Mouse (Mus musculus) stomach, embryonic 15.5 days (tissue): ENCODE data around the gene Fmo5. TPM values are rescaled to one million over a fixed set of nuclear protein-coding genes. Genes with fewer than 3 reads are reported as not detected.
A peak's percentile ranks its signal among the peaks of the same experiment; 100 is the strongest.

Source experiments
- ATAC-seq: fragments of 200-750 bp; cut with Nextera tagmentation; 2 replicates; pipeline ENCODE4 v1.8.0; 2017; ENCODE audit warnings: low read depth, moderate number of reproducible peaks, moderate TSS enrichment; ENCODE audit not compliant: insufficient read depth, low FRiP score
- H3K27ac ChIP-seq: fragments of 300-500 bp; sonication (generic); 2 replicates; pipeline ENCODE4 v1.5.1; 2015; ENCODE audit warnings: mild to moderate bottlenecking, inconsistent platforms
- H3K27me3 ChIP-seq: fragments of 300-500 bp; sonication (generic); replicated peaks from 2 replicates; pipeline ENCODE4 v1.6.1; 2015; ENCODE audit warnings: inconsistent platforms
- H3K36me3 ChIP-seq: fragments of 300-500 bp; sonication (generic); 2 replicates; pipeline ENCODE4 v1.6.1; 2015; ENCODE audit warnings: inconsistent platforms
- H3K4me1 ChIP-seq: fragments of 300-500 bp; sonication (generic); 2 replicates; pipeline ENCODE4 v1.6.1; 2015; ENCODE audit warnings: inconsistent platforms
- H3K4me2 ChIP-seq: fragments of 300-500 bp; sonication (generic); 2 replicates; pipeline ENCODE4 v1.6.1; 2015; ENCODE audit warnings: mild to moderate bottlenecking, inconsistent platforms
- H3K4me3 ChIP-seq: fragments of 300-500 bp; sonication (generic); replicated peaks from 2 replicates; pipeline ENCODE4 v1.5.1; 2015; ENCODE audit warnings: inconsistent platforms
- H3K9ac ChIP-seq: fragments of 300-500 bp; sonication (generic); 2 replicates; pipeline ENCODE4 v1.6.1; 2015; ENCODE audit warnings: inconsistent platforms
- H3K9me3 ChIP-seq: fragments of 300-500 bp; sonication (generic); 2 replicates; pipeline ENCODE4 v1.6.1; 2016; ENCODE audit warnings: inconsistent platforms
- WGBS: fragments of 180-500 bp; shearing (Covaris S2); methylation state at CpG from one replicate; pipeline ENCODE4 v1.1.7; 2015; 5-methylcytosine and 5-hydroxymethylcytosine counted together
- polyA plus RNA-seq: library from polyadenylated mRNA; unstranded; fragments of >200 nt; fragmentation: Nextera tagmentation; extraction: Ambion mirVana; gene quantifications from 2 replicates; pipeline ENCODE4 v1.2.1, GENCODE M21; 2015

Gene Fmo5
- polyA plus RNA-seq, 1 experiment from 2014 or later = 8.2 TPM

- H3K4me2 ChIP-seq = peak overlapping the region; percentile 30
- no peaks in the 10 kb centered on the region for H3K9me3 ChIP-seq
- 9% methylated on average over 16 of the region's 16 CpGs for WGBS
- peak overlapping the region; percentile 45; the same call in 1 of the 2 replicates for H3K27ac ChIP-seq
- no peaks in the 10 kb centered on the region for H3K36me3 ChIP-seq
- H3K9ac ChIP-seq = no peak overlapping the region
- no peak overlapping the region for H3K4me3 ChIP-seq
- peak; percentile 61 for ATAC-seq
- H3K27me3 ChIP-seq = no peaks in the 10 kb centered on the region
- peaks cover 18% of the 10 kb centered on the region; the same call in 1 of the 2 replicates for H3K4me1 ChIP-seq
These were observed 55.1 kb downstream of the Fmo5 start for GRCm38 (mm10) chr3:97683560-97684195.

DNA sequence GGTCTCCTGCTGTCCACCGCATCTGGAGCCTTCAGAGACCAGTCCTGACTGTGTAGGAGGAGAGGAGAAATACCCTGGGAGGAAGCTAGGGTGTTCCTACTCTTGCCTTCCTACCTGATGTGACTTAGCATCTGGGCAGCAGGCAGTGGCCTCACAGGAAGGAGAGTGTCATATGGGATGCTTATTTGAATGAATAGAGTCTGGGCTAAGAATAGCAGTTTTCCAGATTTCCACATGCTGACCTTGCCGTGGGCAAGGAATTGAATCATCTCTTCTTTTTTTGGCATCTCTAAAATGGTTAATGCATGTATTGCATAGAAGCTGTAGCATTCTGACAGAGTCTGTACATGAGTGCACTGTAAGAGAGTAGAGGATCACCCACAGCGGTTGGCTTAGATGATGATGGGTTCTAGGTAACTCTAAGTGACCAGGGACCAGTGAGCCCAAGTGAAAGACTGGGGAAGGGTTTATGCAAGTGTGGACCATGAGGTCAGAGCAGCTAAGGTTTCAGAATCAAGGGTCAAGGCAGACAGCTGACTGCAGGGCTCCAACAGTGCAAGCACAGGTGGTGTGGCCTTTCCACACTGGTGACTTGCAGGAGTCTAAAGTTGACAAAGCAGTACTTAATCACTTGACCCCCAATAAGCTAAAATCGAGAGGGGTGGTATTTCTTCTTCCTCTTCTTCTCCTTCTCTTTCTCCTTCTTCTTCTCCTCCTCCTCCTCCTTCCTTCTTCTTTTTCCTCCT is 57.9 kb downstream of the Fmo5 start:
- ATAC-seq = no peak
- no peak overlapping the region for H3K4me3 ChIP-seq
- H3K4me1 ChIP-seq = peaks cover 15% of the 10 kb centered on the region; the same call in 1 of the 2 replicates
- H3K9me3 ChIP-seq = no peaks in the 10 kb centered on the region
- WGBS = 77% methylated on average over 4 of the region's 4 CpGs
- H3K36me3 ChIP-seq = no peaks in the 10 kb centered on the region
- H3K4me2 ChIP-seq = no peak overlapping the region
- no peak overlapping the region for H3K9ac ChIP-seq
- no peak overlapping the region for H3K27ac ChIP-seq
- H3K27me3 ChIP-seq = no peaks in the 10 kb centered on the region

- Histone ChIP-seq H3K9ac (no peak overlapping the region), H3K27me3 (no peaks in the 10 kb centered on the region), H3K4me2 (no peak overlapping the region), H3K27ac (no peak overlapping the region), H3K4me3 (no peak overlapping the region), H3K4me1 (no peaks in the 10 kb centered on the region), H3K36me3 (no peaks in the 10 kb centered on the region), H3K9me3 (no peaks in the 10 kb centered on the region)
- 72% methylated on average over 2 of the region's 2 CpGs for WGBS
- no peak for ATAC-seq
These were observed 60.7 kb downstream of the Fmo5 start for GRCm38 (mm10) chr3:97689289-97689688.

DNA sequence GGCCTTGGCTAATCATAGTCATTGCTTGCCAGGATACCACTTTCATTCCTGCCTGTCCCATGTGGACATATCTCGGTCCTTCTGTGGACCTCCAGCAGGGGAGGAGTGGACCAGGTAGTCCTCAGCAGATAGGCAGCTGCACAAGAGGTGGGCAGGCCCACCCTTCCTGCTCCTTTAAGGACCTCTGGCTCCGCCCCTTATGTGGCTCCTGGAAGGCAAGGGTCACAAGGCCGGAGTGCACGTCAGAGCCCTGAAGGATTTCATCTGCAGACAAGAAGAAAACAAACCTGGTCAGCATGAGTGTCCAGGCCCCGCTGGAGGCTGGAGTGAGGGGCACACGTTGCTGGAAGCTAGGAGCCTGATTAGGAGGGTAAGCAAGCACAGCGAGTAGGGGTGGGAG is 62.0 kb downstream of the Fmo5 start:
- Histone ChIP-seq H3K4me3 (no peak overlapping the region), H3K27ac (no peak overlapping the region), H3K36me3 (no peaks in the 10 kb centered on the region), H3K4me1 (no peaks in the 10 kb centered on the region), H3K9ac (no peak overlapping the region), H3K9me3 (no peaks in the 10 kb centered on the region), H3K4me2 (no peak overlapping the region), H3K27me3 (no peaks in the 10 kb centered on the region)
- no peak for ATAC-seq
- WGBS = 39% methylated on average over 7 of the region's 7 CpGs

GRCm38 (mm10) chr3:97691443-97692017 is 62.9 kb downstream of the Fmo5 start:
- Histone ChIP-seq H3K4me3 (no peak overlapping the region), H3K4me2 (no peak overlapping the region), H3K4me1 (no peaks in the 10 kb centered on the region), H3K9ac (no peak overlapping the region), H3K27me3 (no peaks in the 10 kb centered on the region), H3K9me3 (no peaks in the 10 kb centered on the region), H3K36me3 (no peaks in the 10 kb centered on the region), H3K27ac (no peak overlapping the region)
- ATAC-seq = no peak
- 73% methylated on average over 12 of the region's 12 CpGs for WGBS

DNA sequence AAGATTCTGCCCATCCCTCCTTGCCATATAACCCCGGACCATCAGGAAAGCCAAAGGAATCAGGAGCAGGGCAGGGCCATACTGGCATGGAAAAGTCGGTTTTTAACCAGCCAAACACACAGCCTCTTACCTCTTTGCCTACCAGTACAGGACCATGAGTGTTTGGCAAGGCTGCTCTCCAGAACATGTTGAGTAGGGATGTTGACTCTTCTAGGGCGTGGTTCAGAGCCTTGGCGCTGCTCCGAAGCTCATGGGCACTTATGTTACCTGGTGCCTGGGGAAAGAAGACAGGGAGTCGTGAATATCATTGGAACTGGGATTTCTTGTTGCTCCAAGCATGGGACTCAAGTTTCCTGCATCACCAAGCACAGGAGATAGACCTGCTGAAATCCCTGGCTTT is 65.2 kb downstream of the Fmo5 start:
- 80% methylated on average over 6 of the region's 6 CpGs for WGBS
- H3K9me3 ChIP-seq = no peaks in the 10 kb centered on the region
- no peak overlapping the region for H3K9ac ChIP-seq
- H3K4me3 ChIP-seq = no peak overlapping the region
- no peaks in the 10 kb centered on the region for H3K36me3 ChIP-seq
- ATAC-seq = no peak
- no peak overlapping the region for H3K27ac ChIP-seq
- H3K4me1 ChIP-seq = no peaks in the 10 kb centered on the region
- H3K4me2 ChIP-seq = no peak overlapping the region
- H3K27me3 ChIP-seq = no peaks in the 10 kb centered on the region

DNA sequence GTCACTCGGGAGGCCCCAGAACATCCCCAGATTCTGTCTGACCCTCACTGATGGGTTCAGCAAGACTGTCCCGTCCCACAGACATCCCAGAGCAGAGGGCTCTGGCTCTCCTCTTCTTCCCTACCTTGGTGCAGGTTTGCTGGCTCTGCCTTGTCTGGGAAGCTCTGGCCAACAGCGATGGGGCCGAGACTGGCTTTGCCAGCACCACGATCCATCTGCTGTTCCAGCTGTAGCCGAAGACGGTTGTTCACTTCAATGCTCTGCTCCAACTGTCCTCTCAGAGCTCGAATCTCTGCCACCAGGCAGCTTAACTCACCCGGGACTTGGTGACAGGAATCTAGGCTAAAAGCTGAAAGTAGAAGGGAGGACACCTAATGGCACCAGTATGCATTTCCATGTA is 68.3 kb downstream of the Fmo5 start:
- 79% methylated on average over 9 of the region's 9 CpGs for WGBS
- no peak for ATAC-seq
- Histone ChIP-seq H3K36me3 (no peaks in the 10 kb centered on the region), H3K27ac (no peak overlapping the region), H3K4me1 (no peaks in the 10 kb centered on the region), H3K9ac (no peak overlapping the region), H3K4me3 (no peak overlapping the region), H3K9me3 (no peaks in the 10 kb centered on the region), H3K27me3 (no peaks in the 10 kb centered on the region), H3K4me2 (no peak overlapping the region)

GRCm38 (mm10) chr3:97697291-97697690 is 68.7 kb downstream of the Fmo5 start:
- WGBS = 59% methylated on average over 9 of the region's 9 CpGs
- H3K9ac ChIP-seq = no peak overlapping the region
- H3K27me3 ChIP-seq = no peaks in the 10 kb centered on the region
- ATAC-seq = no peak
- H3K27ac ChIP-seq = no peak overlapping the region
- H3K4me2 ChIP-seq = no peak overlapping the region
- no peaks in the 10 kb centered on the region for H3K36me3 ChIP-seq
- H3K9me3 ChIP-seq = no peaks in the 10 kb centered on the region
- H3K4me1 ChIP-seq = no peaks in the 10 kb centered on the region
- no peak overlapping the region for H3K4me3 ChIP-seq

DNA sequence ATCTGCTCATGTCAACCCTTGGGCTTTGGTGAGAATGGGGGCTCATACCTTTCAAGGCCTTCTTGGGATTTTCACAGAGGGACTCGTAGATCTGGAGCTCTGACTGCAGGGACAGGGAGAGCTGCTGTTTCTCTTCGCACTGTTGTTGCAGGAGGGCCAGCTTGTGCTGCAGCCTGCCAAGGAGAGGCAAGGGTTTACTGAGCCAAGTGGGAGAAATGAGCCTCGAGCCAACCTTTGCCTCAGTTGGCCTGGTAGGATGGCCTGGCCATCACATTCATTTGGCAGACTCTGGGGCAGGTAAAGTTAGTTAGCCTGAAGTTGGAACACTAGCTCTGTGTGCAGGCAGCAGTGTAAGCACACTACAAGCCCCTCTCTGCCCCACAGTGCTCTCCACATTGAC is 70.5 kb downstream of the Fmo5 start:
- 74% methylated on average over 3 of the region's 3 CpGs for WGBS
- no peak for ATAC-seq
- H3K9ac ChIP-seq = no peak overlapping the region

DNA sequence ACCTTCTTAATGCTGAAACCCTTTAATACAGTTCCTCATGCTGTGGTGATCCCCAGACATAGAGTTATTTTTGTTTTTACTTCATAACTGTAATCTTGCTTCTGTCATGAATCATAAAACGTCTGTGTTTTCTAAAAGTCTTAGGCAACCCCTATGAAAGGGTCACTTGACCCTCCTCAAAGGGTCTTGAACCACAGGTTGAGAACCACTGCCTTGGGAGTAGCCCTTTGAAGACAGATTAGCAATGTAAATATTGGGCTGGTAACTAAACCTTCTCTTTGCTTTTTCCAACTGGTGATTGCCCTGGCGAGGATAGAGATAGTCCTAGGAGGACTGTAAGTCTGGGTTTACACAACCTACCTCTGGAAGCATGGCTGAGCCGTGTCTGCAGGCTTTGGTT is 72.6 kb downstream of the Fmo5 start:
- no peaks in the 10 kb centered on the region for H3K36me3 ChIP-seq
- 47% methylated on average over 3 of the region's 3 CpGs for WGBS
- no peaks in the 10 kb centered on the region for H3K9me3 ChIP-seq
- no peak overlapping the region for H3K9ac ChIP-seq
- ATAC-seq = no peak
- no peaks in the 10 kb centered on the region for H3K27me3 ChIP-seq
- H3K4me1 ChIP-seq = no peaks in the 10 kb centered on the region
- no peak overlapping the region for H3K4me3 ChIP-seq
- H3K27ac ChIP-seq = no peak overlapping the region
- H3K4me2 ChIP-seq = no peak overlapping the region

More for the DNA sequence above, 70.5 kb downstream of the Fmo5 start:
- Histone ChIP-seq H3K4me2 (no peak overlapping the region), H3K27ac (no peak overlapping the region), H3K4me1 (no peaks in the 10 kb centered on the region), H3K36me3 (no peaks in the 10 kb centered on the region), H3K9me3 (no peaks in the 10 kb centered on the region), H3K27me3 (no peaks in the 10 kb centered on the region), H3K4me3 (no peak overlapping the region)

GRCm38 (mm10) chr3:97702448-97703080 is 74.0 kb downstream of the Fmo5 start:
- Histone ChIP-seq H3K4me2 (no peak overlapping the region), H3K27ac (no peak overlapping the region), H3K4me3 (no peak overlapping the region), H3K27me3 (no peaks in the 10 kb centered on the region), H3K4me1 (no peaks in the 10 kb centered on the region), H3K9me3 (no peaks in the 10 kb centered on the region), H3K36me3 (no peaks in the 10 kb centered on the region), H3K9ac (no peak overlapping the region)
- no peak for ATAC-seq
- WGBS = 88% methylated on average over 11 of the region's 11 CpGs
